Mouse (Mus musculus): ENCODE results near the gene Raly. TPM values are rescaled to one million over a fixed set of nuclear protein-coding genes. Genes with fewer than 3 reads are reported as not detected.

Raly gene
- polyA plus RNA-seq, 1 experiment from 2014 or later = 73.2 TPM

GRCm38 (mm10) chr2:154774032-154774431, 16.9 kb upstream of the Raly start:
- H3K4me1 ChIP-seq (replicated peaks; ENCODE audit: control insufficient read depth, insufficient read depth, low read length) = no peaks in the 10 kb centered on the region
- no peaks in the 10 kb centered on the region for H3K9me3 ChIP-seq (ENCODE audit: control insufficient read depth, low read length)
- 78% methylated on average over 1 of the region's 1 CpGs for WGBS
- DNase-seq (ENCODE audit: low spot score) (peak; percentile 68), ATAC-seq (replicated peaks; ENCODE audit: low FRiP score, low TSS enrichment, low read depth) (no peak)
- no peak overlapping the region for H3K27ac ChIP-seq (ENCODE audit: low read depth)
- H3K4me3 ChIP-seq (ENCODE audit: low read depth, low read length) = no peak overlapping the region
- H3K9ac ChIP-seq (ENCODE audit: low read length) = no peak overlapping the region
- no peak overlapping the region for H3K4me2 ChIP-seq (ENCODE audit: low read length)
- no peaks in the 10 kb centered on the region for H3K27me3 ChIP-seq (replicated peaks; ENCODE audit: control insufficient read depth, insufficient read depth, low read length)
- no peaks in the 10 kb centered on the region for H3K36me3 ChIP-seq (ENCODE audit: control insufficient read depth, insufficient read depth, low read length)

GRCm38 (mm10) chr2:154776496-154776895, 14.4 kb upstream of the Raly start:
- H3K4me2 ChIP-seq (ENCODE audit: low read length) = no peak overlapping the region
- ATAC-seq (replicated peaks; ENCODE audit: low FRiP score, low TSS enrichment, low read depth) = no peak
- H3K9ac ChIP-seq (ENCODE audit: low read length) = no peak overlapping the region
- no peak overlapping the region for H3K27ac ChIP-seq (ENCODE audit: low read depth)
- WGBS = 77% methylated on average over 7 of the region's 7 CpGs
- no peaks in the 10 kb centered on the region for H3K4me1 ChIP-seq (replicated peaks; ENCODE audit: control insufficient read depth, insufficient read depth, low read length)
- H3K36me3 ChIP-seq (ENCODE audit: control insufficient read depth, insufficient read depth, low read length) = no peaks in the 10 kb centered on the region
- no peaks in the 10 kb centered on the region for H3K9me3 ChIP-seq (ENCODE audit: control insufficient read depth, low read length)
- H3K27me3 ChIP-seq (replicated peaks; ENCODE audit: control insufficient read depth, insufficient read depth, low read length) = no peaks in the 10 kb centered on the region
- no peak for DNase-seq (ENCODE audit: low spot score)
- no peak overlapping the region for H3K4me3 ChIP-seq (ENCODE audit: low read depth, low read length)

GRCm38 (mm10) chr2:154779648-154780047, 11.2 kb upstream of the Raly start:
- no peak for ATAC-seq (replicated peaks; ENCODE audit: low FRiP score, low TSS enrichment, low read depth)
- WGBS = 39% methylated on average over 3 of the region's 3 CpGs

GRCm38 (mm10) chr2:154782361-154782760, 8.5 kb upstream of the Raly start:
- H3K4me3 ChIP-seq (ENCODE audit: low read depth, low read length) = no peak overlapping the region
- WGBS = 67% methylated on average over 4 of the region's 4 CpGs
- DNase-seq (ENCODE audit: low spot score) (no peak), ATAC-seq (replicated peaks; ENCODE audit: low FRiP score, low TSS enrichment, low read depth) (no peak)
- H3K27ac ChIP-seq (ENCODE audit: low read depth) = no peak overlapping the region
- H3K9ac ChIP-seq (ENCODE audit: low read length) = no peak overlapping the region
- no peaks in the 10 kb centered on the region for H3K9me3 ChIP-seq (ENCODE audit: control insufficient read depth, low read length)
- H3K27me3 ChIP-seq (replicated peaks; ENCODE audit: control insufficient read depth, insufficient read depth, low read length) = no peaks in the 10 kb centered on the region
- no peak overlapping the region for H3K4me2 ChIP-seq (ENCODE audit: low read length)
- H3K4me1 ChIP-seq (replicated peaks; ENCODE audit: control insufficient read depth, insufficient read depth, low read length) = no peaks in the 10 kb centered on the region
- no peaks in the 10 kb centered on the region for H3K36me3 ChIP-seq (ENCODE audit: control insufficient read depth, insufficient read depth, low read length)

More at GRCm38 (mm10) chr2:154779648-154780047, 11.2 kb upstream of the Raly start:
- Histone ChIP-seq H3K9me3 (ENCODE audit: control insufficient read depth, low read length) (no peaks in the 10 kb centered on the region), H3K9ac (ENCODE audit: low read length) (no peak overlapping the region), H3K4me1 (replicated peaks; ENCODE audit: control insufficient read depth, insufficient read depth, low read length) (no peaks in the 10 kb centered on the region), H3K4me2 (ENCODE audit: low read length) (no peak overlapping the region), H3K36me3 (ENCODE audit: control insufficient read depth, insufficient read depth, low read length) (no peaks in the 10 kb centered on the region), H3K4me3 (ENCODE audit: low read depth, low read length) (no peak overlapping the region), H3K27ac (ENCODE audit: low read depth) (no peak overlapping the region), H3K27me3 (replicated peaks; ENCODE audit: control insufficient read depth, insufficient read depth, low read length) (no peaks in the 10 kb centered on the region)
- DNase-seq (ENCODE audit: low spot score) = no peak

GRCm38 (mm10) chr2:154782856-154783650, 7.8 kb upstream of the Raly start:
- no peak for DNase-seq (ENCODE audit: low spot score)
- no peaks in the 10 kb centered on the region for H3K27me3 ChIP-seq (replicated peaks; ENCODE audit: control insufficient read depth, insufficient read depth, low read length)
- H3K4me1 ChIP-seq (replicated peaks; ENCODE audit: control insufficient read depth, insufficient read depth, low read length) = no peaks in the 10 kb centered on the region

GRCm38 (mm10) chr2:154785284-154785683, 5.6 kb upstream of the Raly start:
- H3K4me3 ChIP-seq (ENCODE audit: low read depth, low read length) = no peak overlapping the region
- H3K9ac ChIP-seq (ENCODE audit: low read length) = no peak overlapping the region
- no peak overlapping the region for H3K27ac ChIP-seq (ENCODE audit: low read depth)
- H3K9me3 ChIP-seq (ENCODE audit: control insufficient read depth, low read length) = no peaks in the 10 kb centered on the region
- H3K4me2 ChIP-seq (ENCODE audit: low read length) = no peak overlapping the region
- H3K27me3 ChIP-seq (replicated peaks; ENCODE audit: control insufficient read depth, insufficient read depth, low read length) = no peaks in the 10 kb centered on the region
- 62% methylated on average over 3 of the region's 3 CpGs for WGBS
- ATAC-seq (replicated peaks; ENCODE audit: low FRiP score, low TSS enrichment, low read depth) (no peak), DNase-seq (ENCODE audit: low spot score) (no peak)
- H3K36me3 ChIP-seq (ENCODE audit: control insufficient read depth, insufficient read depth, low read length) = no peaks in the 10 kb centered on the region
- no peaks in the 10 kb centered on the region; the same call in 1 of the 2 replicates for H3K4me1 ChIP-seq (replicated peaks; ENCODE audit: control insufficient read depth, insufficient read depth, low read length)

More at GRCm38 (mm10) chr2:154782856-154783650, 7.8 kb upstream of the Raly start:
- ATAC-seq (replicated peaks; ENCODE audit: low FRiP score, low TSS enrichment, low read depth) = no peak
- H3K27ac ChIP-seq (ENCODE audit: low read depth) = no peak overlapping the region
- H3K4me2 ChIP-seq (ENCODE audit: low read length) = no peak overlapping the region
- H3K36me3 ChIP-seq (ENCODE audit: control insufficient read depth, insufficient read depth, low read length) = no peaks in the 10 kb centered on the region
- no peaks in the 10 kb centered on the region for H3K9me3 ChIP-seq (ENCODE audit: control insufficient read depth, low read length)
- H3K4me3 ChIP-seq (ENCODE audit: low read depth, low read length) = no peak overlapping the region
- H3K9ac ChIP-seq (ENCODE audit: low read length) = no peak overlapping the region
- WGBS = 67% methylated on average over 17 of the region's 17 CpGs

GRCm38 (mm10) chr2:154786187-154786586, 4.7 kb upstream of the Raly start:
- H3K27ac ChIP-seq (ENCODE audit: low read depth) = no peak overlapping the region
- no peak overlapping the region for H3K9ac ChIP-seq (ENCODE audit: low read length)
- WGBS = 45% methylated on average over 3 of the region's 3 CpGs
- H3K4me3 ChIP-seq (ENCODE audit: low read depth, low read length) = no peak overlapping the region
- no peak overlapping the region for H3K4me2 ChIP-seq (ENCODE audit: low read length)
- H3K4me1 ChIP-seq (replicated peaks; ENCODE audit: control insufficient read depth, insufficient read depth, low read length) = no peaks in the 10 kb centered on the region; the same call in 1 of the 2 replicates
- no peaks in the 10 kb centered on the region for H3K36me3 ChIP-seq (ENCODE audit: control insufficient read depth, insufficient read depth, low read length)
- no peaks in the 10 kb centered on the region for H3K27me3 ChIP-seq (replicated peaks; ENCODE audit: control insufficient read depth, insufficient read depth, low read length)
- H3K9me3 ChIP-seq (ENCODE audit: control insufficient read depth, low read length) = no peaks in the 10 kb centered on the region
- no peak for ATAC-seq (replicated peaks; ENCODE audit: low FRiP score, low TSS enrichment, low read depth)
- no peak for DNase-seq (ENCODE audit: low spot score)

GRCm38 (mm10) chr2:154786776-154787175, 4.1 kb upstream of the Raly start:
- ATAC-seq (replicated peaks; ENCODE audit: low FRiP score, low TSS enrichment, low read depth) = no peak
- no peak overlapping the region for H3K27ac ChIP-seq (ENCODE audit: low read depth)
- H3K4me3 ChIP-seq (ENCODE audit: low read depth, low read length) = no peak overlapping the region
- H3K9me3 ChIP-seq (ENCODE audit: control insufficient read depth, low read length) = no peaks in the 10 kb centered on the region
- H3K9ac ChIP-seq (ENCODE audit: low read length) = no peak overlapping the region
- H3K36me3 ChIP-seq (ENCODE audit: control insufficient read depth, insufficient read depth, low read length) = no peaks in the 10 kb centered on the region
- H3K4me1 ChIP-seq (replicated peaks; ENCODE audit: control insufficient read depth, insufficient read depth, low read length) = no peaks in the 10 kb centered on the region; the same call in 1 of the 2 replicates
- DNase-seq (ENCODE audit: low spot score) = no peak
- H3K4me2 ChIP-seq (ENCODE audit: low read length) = no peak overlapping the region
- WGBS = 78% methylated on average over 11 of the region's 11 CpGs
- H3K27me3 ChIP-seq (replicated peaks; ENCODE audit: control insufficient read depth, insufficient read depth, low read length) = no peaks in the 10 kb centered on the region

- H3K4me3 ChIP-seq (ENCODE audit: low read depth, low read length) = no peak overlapping the region
- no peaks in the 10 kb centered on the region for H3K9me3 ChIP-seq (ENCODE audit: control insufficient read depth, low read length)
- DNase-seq (ENCODE audit: low spot score) (no peak), ATAC-seq (replicated peaks; ENCODE audit: low FRiP score, low TSS enrichment, low read depth) (no peak)
- no peak overlapping the region for H3K9ac ChIP-seq (ENCODE audit: low read length)
- no peak overlapping the region for H3K27ac ChIP-seq (ENCODE audit: low read depth)
- 67% methylated on average over 6 of the region's 6 CpGs for WGBS
- H3K4me1 ChIP-seq (replicated peaks; ENCODE audit: control insufficient read depth, insufficient read depth, low read length) = peaks cover 20% of the 10 kb centered on the region
- H3K36me3 ChIP-seq (ENCODE audit: control insufficient read depth, insufficient read depth, low read length) = no peaks in the 10 kb centered on the region
- no peak overlapping the region for H3K4me2 ChIP-seq (ENCODE audit: low read length)
- H3K27me3 ChIP-seq (replicated peaks; ENCODE audit: control insufficient read depth, insufficient read depth, low read length) = no peaks in the 10 kb centered on the region
These were observed 1.5 kb upstream of the Raly start for GRCm38 (mm10) chr2:154789381-154789780.

Data from intestine, embryonic 14.5 days (tissue).